Mouse (Mus musculus) frontal cortex, postnatal 14 days (tissue): Measurements from ENCODE around the gene Ptprm.
A peak's percentile ranks its signal among the peaks of the same experiment; 100 is the strongest.

ENCODE experiments used
- DNase-seq, 2 experiments: peaks; one replicate each; pipeline ENCODE4 v3.0.0; 2022; ENCODE audit warnings: low spot score in 2 of 2

Ptprm gene

GRCm38 (mm10) chr17:66680662-66681061 lies 673.6 kb downstream of the Ptprm start:
- DNase-seq, result peak in 1 of 2 experiments; percentile 43

GRCm38 (mm10) chr17:66674667-66675066 lies 679.6 kb downstream of the Ptprm start:
- DNase-seq, result no peak

- no peak for DNase-seq
Measured at GRCm38 (mm10) chr17:66671715-66672230, 682.5 kb downstream of the Ptprm start.

GRCm38 (mm10) chr17:66671287-66671686 lies 683.0 kb downstream of the Ptprm start:
- DNase-seq, result no peak

- no peak for DNase-seq
Measured at GRCm38 (mm10) chr17:66665791-66666190, 688.5 kb downstream of the Ptprm start.

GRCm38 (mm10) chr17:66665201-66665756 lies 689.0 kb downstream of the Ptprm start:
- DNase-seq, result no peak

- no peak for DNase-seq
Measured at GRCm38 (mm10) chr17:66664796-66665195, 689.5 kb downstream of the Ptprm start.

GRCm38 (mm10) chr17:66659242-66659641 lies 695.0 kb downstream of the Ptprm start:
- no peak for DNase-seq

GRCm38 (mm10) chr17:66637951-66638722 lies 716.1 kb downstream of the Ptprm start:
- DNase-seq, result no peak

GRCm38 (mm10) chr17:66619996-66620656 lies 734.1 kb downstream of the Ptprm start:
- DNase-seq, result no peak

- DNase-seq, result no peak
Measured at GRCm38 (mm10) chr17:66619255-66619826, 734.9 kb downstream of the Ptprm start.
